Mouse (Mus musculus): ENCODE results near the gene Actr10.

GRCm38 (mm10) chr12:70946585-70947256 is 9.1 kb downstream of the Actr10 start:
- TF ChIP-seq CTCF (IDR thresholded peaks at IDR 0.05; ENCODE audit: control insufficient read depth, insufficient read depth, insufficient replicate concordance, low read depth, low read length) (no peak), POLR2A (IDR thresholded peaks at IDR 0.05; ENCODE audit: control insufficient read depth, low read depth, low read length) (no peak)

Measured in testis, adult 2 months (tissue).